Mouse (Mus musculus): ENCODE measurements around the gene Nudt22.

Nudt22 gene

GRCm38 (mm10) chr19:6994489-6994888, 1.4 kb downstream of the Nudt22 start:
- no peak for DNase-seq

DNA sequence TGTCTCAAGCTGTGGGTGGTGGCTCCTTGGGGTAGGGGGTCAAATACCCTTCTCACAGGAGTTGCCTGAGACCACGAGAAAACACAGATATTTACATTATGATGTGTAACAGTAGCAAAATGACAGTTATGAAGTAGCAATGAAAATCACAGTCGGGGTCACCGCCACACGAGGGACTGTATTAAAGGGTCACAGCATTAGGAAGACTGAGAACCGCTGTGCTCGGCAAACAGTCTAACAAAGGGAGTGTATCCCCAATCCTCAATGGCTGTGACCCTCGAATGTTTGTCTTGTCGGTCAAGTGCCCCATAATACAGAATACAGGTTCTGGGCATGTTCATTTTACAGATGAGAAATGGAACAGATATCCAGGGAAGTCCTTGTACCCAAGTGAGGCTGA, 1.9 kb downstream of the Nudt22 start:
- DNase-seq = no peak

GRCm38 (mm10) chr19:6993011-6993770, 2.7 kb downstream of the Nudt22 start:
- DNase-seq = no peak

- DNase-seq = peak; percentile 97
Measured at GRCm38 (mm10) chr19:6992011-6992858, 3.7 kb downstream of the Nudt22 start, which contains the start of gene Dnajc4. Gene Dnajc4 (minus strand): TSS chr19:6992572.

GRCm38 (mm10) chr19:6991166-6991565, 4.8 kb downstream of the Nudt22 start:
- DNase-seq = peak; percentile 9

GRCm38 (mm10) chr19:6990712-6991111, 5.2 kb downstream of the Nudt22 start:
- no peak for DNase-seq

DNA sequence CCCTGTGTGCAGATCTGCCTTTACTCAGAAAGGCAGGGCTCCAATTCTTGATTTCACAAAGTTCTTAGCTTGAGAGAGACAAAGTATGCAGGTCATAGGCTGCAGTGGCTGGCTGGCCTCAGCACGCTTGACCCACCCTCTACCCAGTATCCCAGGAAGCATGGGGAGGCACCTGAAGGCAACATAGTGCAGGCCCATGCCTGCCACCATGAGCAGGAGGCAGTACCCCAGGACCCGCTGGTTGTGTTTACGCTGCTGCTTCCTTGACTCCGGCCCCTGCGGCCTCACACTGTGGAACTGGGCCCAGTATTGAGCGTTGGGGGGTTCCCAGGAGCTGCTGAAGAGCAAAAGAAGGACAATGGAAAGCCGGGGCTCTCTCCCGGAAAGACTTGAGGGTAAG, 6.7 kb downstream of the Nudt22 start:
- DNase-seq = no peak

GRCm38 (mm10) chr19:6987904-6988285, 8.0 kb downstream of the Nudt22 start:
- no peak for DNase-seq

DNA sequence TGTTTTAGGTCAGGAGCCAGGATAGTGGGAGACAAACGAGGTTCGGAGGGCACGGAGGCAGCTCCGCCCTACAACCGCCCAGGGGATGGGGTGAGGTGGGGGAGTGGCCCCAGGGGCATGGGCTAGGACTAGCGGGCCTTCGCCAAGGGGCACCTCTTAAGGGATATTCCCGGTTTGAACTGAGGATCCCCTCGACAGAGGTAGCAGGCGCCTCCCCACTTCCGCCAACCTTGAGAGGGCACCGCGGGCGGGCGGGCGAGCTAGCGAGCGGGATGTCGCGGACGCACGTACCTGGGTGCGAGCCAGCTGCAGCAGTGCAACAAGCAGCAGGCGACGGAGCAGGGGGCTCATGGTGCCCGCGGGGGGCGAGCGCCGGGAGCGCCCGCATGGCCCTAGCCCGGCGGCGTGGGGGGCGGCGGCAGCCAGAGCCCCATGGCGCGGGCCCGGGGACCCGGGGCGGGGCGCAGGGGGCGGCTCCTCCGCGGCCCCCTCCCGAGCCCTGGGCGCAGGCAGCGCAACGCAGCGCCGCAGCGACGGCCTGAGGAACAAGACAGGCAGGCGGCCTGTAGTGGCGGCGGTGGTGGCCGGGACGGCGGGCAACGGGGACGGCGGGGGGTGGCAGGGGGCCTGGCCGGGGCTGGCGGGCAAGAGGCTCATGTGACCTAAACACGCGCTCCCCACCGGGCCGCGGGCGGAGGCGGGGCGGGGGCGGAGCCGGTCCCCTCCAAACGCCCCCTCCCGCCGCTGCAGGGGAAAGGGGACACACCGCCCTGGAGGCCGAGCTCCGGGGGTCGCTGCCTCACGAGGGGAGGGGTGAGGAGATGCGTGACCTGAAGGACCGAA, 8.6 kb downstream of the Nudt22 start, which contains the start of gene Vegfb:
TSS of gene Vegfb (minus strand) at position 591 of the 843 bp plus-strand sequence.
- peak; percentile 70 for DNase-seq

DNA sequence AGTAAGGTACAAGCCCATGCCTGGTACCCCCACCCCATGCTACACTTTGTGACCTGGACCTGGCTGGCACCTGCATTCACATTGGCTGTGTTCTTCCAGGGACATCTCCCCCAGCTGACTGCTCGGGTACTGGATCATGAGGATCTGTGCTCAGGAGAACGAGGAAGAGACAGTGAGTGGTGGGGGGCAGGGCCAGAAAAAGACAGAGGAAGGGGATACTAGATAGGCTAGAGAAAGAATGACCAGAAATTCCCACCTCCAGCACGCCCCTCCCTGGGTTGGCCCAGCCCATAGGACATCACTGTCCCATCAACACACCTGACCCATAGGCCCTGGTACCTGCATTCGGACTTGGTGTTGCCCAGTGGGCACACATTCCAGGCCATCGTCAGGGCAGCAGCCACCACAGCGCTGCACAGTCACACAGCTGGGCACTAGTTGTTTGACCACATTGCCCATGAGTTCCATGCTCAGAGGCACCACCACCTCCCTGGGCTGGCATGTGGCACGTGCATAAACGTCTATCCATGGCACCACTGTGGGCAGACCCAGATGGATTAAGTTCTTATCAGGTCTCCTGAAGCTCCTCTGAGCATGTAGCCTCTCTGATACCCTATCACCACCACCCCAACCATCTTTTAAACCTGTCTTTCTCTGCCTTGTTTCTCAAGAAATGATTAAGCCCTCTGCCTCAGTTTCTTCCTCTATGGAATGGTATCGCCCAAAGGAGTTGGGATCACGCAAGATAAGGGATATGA, 9.8 kb downstream of the Nudt22 start:
- no peak for DNase-seq

GRCm38 (mm10) chr19:6985300-6985699, 10.6 kb downstream of the Nudt22 start:
- no peak for DNase-seq

DNA sequence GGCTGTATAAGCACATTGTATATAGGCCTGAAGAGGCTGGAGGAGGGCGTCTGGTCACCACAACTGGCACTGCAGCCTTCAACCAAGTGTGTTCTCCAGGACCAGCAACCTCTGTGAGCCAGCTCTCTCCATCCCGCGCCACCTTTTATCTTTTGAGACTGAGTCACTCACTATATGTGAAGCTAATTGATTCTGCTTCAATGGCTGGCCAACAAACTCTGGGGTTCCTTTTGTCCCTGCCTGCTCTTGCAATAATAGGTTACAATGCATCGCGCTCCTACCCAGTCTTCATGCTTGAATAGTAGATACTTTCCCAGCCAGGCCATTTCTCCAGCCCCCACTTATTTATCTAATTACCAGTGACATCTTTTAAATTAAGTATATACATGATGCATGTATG, 12.3 kb downstream of the Nudt22 start:
- DNase-seq = no peak

GRCm38 (mm10) chr19:6981465-6981864, 14.5 kb downstream of the Nudt22 start:
- DNase-seq = no peak

GRCm38 (mm10) chr19:6980381-6981093, 15.4 kb downstream of the Nudt22 start, which contains the start of gene Fkbp2:
Gene Fkbp2 (minus strand): TSS chr19:6980501.
- DNase-seq = peak; percentile 99

- peak; percentile 100 for DNase-seq
Measured at GRCm38 (mm10) chr19:6979486-6980380, 16.2 kb downstream of the Nudt22 start.

DNA sequence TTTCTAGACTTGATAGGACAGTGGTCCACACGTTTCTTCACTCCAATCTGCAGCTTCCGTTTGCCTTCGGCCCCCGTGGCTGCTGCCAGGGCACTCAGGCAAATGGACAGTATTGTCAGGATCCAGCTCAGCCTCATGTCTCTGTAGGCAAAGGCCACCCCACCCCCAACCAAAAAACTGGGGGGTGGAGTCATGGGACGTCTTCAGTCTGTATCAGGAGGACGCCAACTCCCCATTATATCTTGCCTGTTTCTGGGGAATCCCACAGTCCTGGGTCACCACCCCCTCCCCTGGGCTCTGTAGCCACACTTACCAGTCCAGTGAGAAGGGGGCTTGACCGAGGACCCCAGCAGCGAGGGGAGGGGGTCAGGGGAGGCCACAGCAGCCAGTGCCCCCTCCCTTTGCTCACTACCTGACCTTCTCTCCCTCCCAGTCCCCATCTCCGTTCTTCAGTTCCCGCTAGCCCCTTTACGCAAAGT, 16.9 kb downstream of the Nudt22 start:
- DNase-seq = peak; percentile 71

DNA sequence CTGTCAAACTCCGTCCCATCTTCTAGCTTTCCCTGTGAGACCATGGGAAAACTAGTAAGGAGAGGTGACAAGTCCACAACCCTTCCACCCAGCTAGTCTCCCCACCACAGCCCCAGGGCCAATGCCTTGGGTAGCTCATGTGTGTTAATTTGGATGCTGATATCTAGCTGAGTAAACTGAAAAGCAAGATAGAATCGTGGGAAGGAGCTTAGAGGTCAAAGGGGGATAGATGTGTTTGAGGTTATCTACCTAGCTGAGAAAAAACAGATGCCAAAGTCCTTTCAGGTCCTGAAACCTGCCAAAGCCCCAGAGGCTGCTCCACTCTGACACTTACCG, 17.3 kb downstream of the Nudt22 start:
- DNase-seq = no peak

- no peak for DNase-seq
Measured at GRCm38 (mm10) chr19:6977759-6978638, 17.9 kb downstream of the Nudt22 start.

Measured in kidney, adult 11 months (tissue).